Mouse (Mus musculus) heart, embryonic 11.5 days (tissue): Measurements from ENCODE around the gene Cnnm2. TPM values are rescaled to one million over a fixed set of nuclear protein-coding genes. Genes with fewer than 3 reads are reported as not detected.
A peak's percentile ranks its signal among the peaks of the same experiment; 100 is the strongest.

Experiments
- ATAC-seq: fragments of 200-750 bp; cut with Nextera tagmentation; replicated peaks from 2 replicates; pipeline ENCODE4 v1.8.0; 2017; ENCODE audit warnings: moderate library complexity; ENCODE audit not compliant: insufficient number of reproducible peaks, low FRiP score, low TSS enrichment
- H3K27ac ChIP-seq: fragments of 300-500 bp; sonication (generic); 2 replicates; pipeline ENCODE4 v1.5.1; 2014; ENCODE audit warnings: mild to moderate bottlenecking, low read depth, low read length
- H3K27me3 ChIP-seq: fragments of 300-500 bp; sonication (generic); 2 replicates; pipeline ENCODE4 v1.6.1; 2014; ENCODE audit warnings: mild to moderate bottlenecking, low read length, mixed read lengths; ENCODE audit not compliant: control insufficient read depth, insufficient read depth
- H3K36me3 ChIP-seq: fragments of 300-500 bp; sonication (generic); 2 replicates; pipeline ENCODE4 v1.6.1; 2014; ENCODE audit warnings: mild to moderate bottlenecking, low read length, moderate library complexity, mixed read lengths; ENCODE audit not compliant: control insufficient read depth, insufficient read depth
- H3K4me1 ChIP-seq: fragments of 300-500 bp; sonication (generic); 2 replicates; pipeline ENCODE4 v1.6.1; 2014; ENCODE audit warnings: low read length; ENCODE audit not compliant: control insufficient read depth, insufficient read depth
- H3K4me2 ChIP-seq: fragments of 300-500 bp; sonication (generic); 2 replicates; pipeline ENCODE4 v1.6.1; 2014; ENCODE audit warnings: mild to moderate bottlenecking, moderate library complexity
- H3K4me3 ChIP-seq: fragments of 300-500 bp; sonication (generic); 2 replicates; pipeline ENCODE4 v1.5.1; 2014; ENCODE audit warnings: low read depth, low read length
- H3K9ac ChIP-seq: fragments of 300-500 bp; sonication (generic); 2 replicates; pipeline ENCODE4 v1.6.1; 2014; ENCODE audit warnings: mild to moderate bottlenecking, low read depth, low read length, moderate library complexity
- H3K9me3 ChIP-seq: fragments of 300-500 bp; sonication (generic); replicated peaks from 2 replicates; pipeline ENCODE4 v1.6.1; 2016; ENCODE audit warnings: low read length; ENCODE audit not compliant: control insufficient read depth
- WGBS: fragments of 180-500 bp; shearing (Covaris S2); extraction: QIAGEN DNeasy Blood & Tissue Kit; methylation state at CpG from one replicate; pipeline ENCODE4 v1.1.7; 2014; ENCODE audit not compliant: insufficient replicate concordance; 5-methylcytosine and 5-hydroxymethylcytosine counted together
- polyA plus RNA-seq: library from polyadenylated mRNA; unstranded; fragments of >200 nt; fragmentation: Nextera tagmentation; extraction: Ambion mirVana; gene quantifications from 2 replicates; pipeline ENCODE4 v1.2.1, GENCODE M21; 2014

The Cnnm2 gene
- polyA plus RNA-seq, 1 experiment from 2014 or later = 4.1 TPM

- WGBS = 50% methylated on average over 14 of the region's 14 CpGs
- Histone ChIP-seq H3K27ac (peak overlapping the region; percentile 74), H3K4me2 (peak overlapping the region; percentile 50), H3K4me1 (peaks cover 27% of the 10 kb centered on the region), H3K4me3 (no peak overlapping the region), H3K9ac (peak overlapping the region; percentile 59; the same call in 1 of the 2 replicates), H3K9me3 (no peaks in the 10 kb centered on the region), H3K36me3 (no peaks in the 10 kb centered on the region), H3K27me3 (no peaks in the 10 kb centered on the region)
- no peak for ATAC-seq
Measured at GRCm38 (mm10) chr19:46848381-46849268, 87.2 kb downstream of the Cnnm2 start.

- no peak overlapping the region; the same call in 1 of the 2 replicates for H3K4me2 ChIP-seq
- H3K9ac ChIP-seq = no peak overlapping the region
- peak overlapping the region; percentile 57; the same call in 1 of the 2 replicates for H3K27ac ChIP-seq
- H3K27me3 ChIP-seq = no peaks in the 10 kb centered on the region
- H3K36me3 ChIP-seq = no peaks in the 10 kb centered on the region
- peak; percentile 75 for ATAC-seq
- 52% methylated on average over 9 of the region's 9 CpGs for WGBS
- no peaks in the 10 kb centered on the region for H3K9me3 ChIP-seq
- H3K4me3 ChIP-seq = no peak overlapping the region
- H3K4me1 ChIP-seq = peaks cover 24% of the 10 kb centered on the region
Measured at GRCm38 (mm10) chr19:46849443-46849997, 88.1 kb downstream of the Cnnm2 start.

- WGBS = 35% methylated on average over 6 of the region's 6 CpGs
- no peaks in the 10 kb centered on the region for H3K36me3 ChIP-seq
- H3K4me2 ChIP-seq = peak overlapping the region; percentile 4; the same call in 1 of the 2 replicates
- no peak for ATAC-seq
- no peaks in the 10 kb centered on the region for H3K27me3 ChIP-seq
- H3K9me3 ChIP-seq = no peaks in the 10 kb centered on the region
- peaks cover 23% of the 10 kb centered on the region for H3K4me1 ChIP-seq
- H3K4me3 ChIP-seq = no peak overlapping the region
- no peak overlapping the region for H3K27ac ChIP-seq
- no peak overlapping the region; the same call in 1 of the 2 replicates for H3K9ac ChIP-seq
Measured at GRCm38 (mm10) chr19:46856232-46856631, 94.8 kb downstream of the Cnnm2 start.

- Histone ChIP-seq H3K9ac (no peak overlapping the region), H3K27me3 (no peaks in the 10 kb centered on the region), H3K36me3 (no peaks in the 10 kb centered on the region), H3K4me3 (no peak overlapping the region), H3K4me2 (peak overlapping the region; percentile 4; the same call in 1 of the 2 replicates), H3K9me3 (no peaks in the 10 kb centered on the region), H3K4me1 (peaks cover 23% of the 10 kb centered on the region), H3K27ac (no peak overlapping the region)
- no peak for ATAC-seq
- WGBS = 36% methylated on average over 10 of the region's 10 CpGs
Measured at GRCm38 (mm10) chr19:46856780-46857179, 95.4 kb downstream of the Cnnm2 start.

GRCm38 (mm10) chr19:46857277-46857989 lies 96.0 kb downstream of the Cnnm2 start:
- 53% methylated on average over 9 of the region's 9 CpGs for WGBS
- ATAC-seq = no peak; the same call in 1 of the 2 replicates
- no peaks in the 10 kb centered on the region for H3K9me3 ChIP-seq
- H3K4me3 ChIP-seq = no peak overlapping the region
- no peak overlapping the region for H3K27ac ChIP-seq
- no peaks in the 10 kb centered on the region for H3K27me3 ChIP-seq
- H3K4me2 ChIP-seq = no peak overlapping the region
- H3K4me1 ChIP-seq = peaks cover 27% of the 10 kb centered on the region
- H3K9ac ChIP-seq = no peak overlapping the region
- H3K36me3 ChIP-seq = no peaks in the 10 kb centered on the region

- no peak for ATAC-seq
- H3K9ac ChIP-seq = no peak overlapping the region
- H3K4me2 ChIP-seq = no peak overlapping the region
- no peak overlapping the region for H3K4me3 ChIP-seq
- no peaks in the 10 kb centered on the region for H3K27me3 ChIP-seq
- no peaks in the 10 kb centered on the region for H3K36me3 ChIP-seq
- peaks cover 28% of the 10 kb centered on the region for H3K4me1 ChIP-seq
- H3K27ac ChIP-seq = no peak overlapping the region
- no peaks in the 10 kb centered on the region for H3K9me3 ChIP-seq
- whole genome bisulfite sequencing = 86% methylated on average over 7 of the region's 7 CpGs
Measured at GRCm38 (mm10) chr19:46858200-46858599, 96.8 kb downstream of the Cnnm2 start.

- no peak for ATAC-seq
- 30% methylated on average over 3 of the region's 3 CpGs for WGBS
- H3K4me1 ChIP-seq = peaks cover 17% of the 10 kb centered on the region
- no peaks in the 10 kb centered on the region for H3K36me3 ChIP-seq
- H3K9me3 ChIP-seq = no peaks in the 10 kb centered on the region
- H3K27me3 ChIP-seq = no peaks in the 10 kb centered on the region
- no peak overlapping the region for H3K9ac ChIP-seq
- H3K4me3 ChIP-seq = no peak overlapping the region
- H3K4me2 ChIP-seq = no peak overlapping the region
- no peak overlapping the region for H3K27ac ChIP-seq
Measured at GRCm38 (mm10) chr19:46862556-46862955, 101.2 kb downstream of the Cnnm2 start.

- no peak for ATAC-seq
- H3K27me3 ChIP-seq = no peaks in the 10 kb centered on the region
- no peak overlapping the region for H3K4me2 ChIP-seq
- H3K9me3 ChIP-seq = no peaks in the 10 kb centered on the region
- H3K4me1 ChIP-seq = 0 out of 2 replicates have a peak, but pooled peaks cover 15% of the 10 kb centered on the region
- H3K9ac ChIP-seq = no peak overlapping the region
- H3K36me3 ChIP-seq = no peaks in the 10 kb centered on the region
- H3K4me3 ChIP-seq = no peak overlapping the region
- WGBS = 65% methylated on average over 17 of the region's 17 CpGs
- H3K27ac ChIP-seq = no peak overlapping the region
Measured at GRCm38 (mm10) chr19:46863236-46863927, 102.0 kb downstream of the Cnnm2 start.
